Mouse (Mus musculus): ENCODE results near the gene Tas1r3. TPM values are rescaled to one million over a fixed set of nuclear protein-coding genes. Genes with fewer than 3 reads are reported as not detected.

The Tas1r3 gene
- total RNA-seq, 1 experiment, result 0.40 TPM

GRCm38 (mm10) chr4:155905634-155906033, 42.5 kb upstream of the Tas1r3 start:
- Histone ChIP-seq H3K9ac (ENCODE audit: insufficient read depth, low read depth, low read length, poor library complexity, severe bottlenecking) (no peak overlapping the region), H3K27ac (ENCODE audit: insufficient read depth, low read depth, low read length, poor library complexity, severe bottlenecking) (no peak overlapping the region), H3K9me3 (ENCODE audit: control insufficient read depth, insufficient read depth, low read depth, low read length) (no peaks in the 10 kb centered on the region), H3K36me3 (ENCODE audit: control insufficient read depth, insufficient read depth, low read length, poor library complexity, severe bottlenecking) (peaks cover 24% of the 10 kb centered on the region), H3K4me1 (ENCODE audit: control insufficient read depth in 2 of 2, insufficient read depth in 2 of 2, low read length in 2 of 2, poor library complexity in 1 of 2) (no peaks in the 10 kb centered on the region), H3K4me3 (ENCODE audit: insufficient read depth in 1 of 2, low read depth in 1 of 2, low read length in 2 of 2, poor library complexity in 1 of 2, severe bottlenecking in 1 of 2) (no peak overlapping the region)
- in situ Hi-C loops (cut with MboI; ENCODE audit: low sequenced_read_pairs in 2 of 2, unreplicated experiment in 2 of 2), result no loop called here
- no peak for DNase-seq (ENCODE audit: low read depth, low spot score)
- TF ChIP-seq ZC3H11A (IDR thresholded peaks at IDR 0.05; ENCODE audit: borderline replicate concordance, low read depth, low read length) (no peak), MAFK (IDR thresholded peaks at IDR 0.05; ENCODE audit: insufficient read depth, low read depth, low read length) (no peak), HCFC1 (IDR thresholded peaks at IDR 0.05; ENCODE audit: borderline replicate concordance, insufficient read depth, low read length) (no peak), CHD2 (IDR thresholded peaks at IDR 0.05; ENCODE audit: low read depth, low read length) (no peak), ZNF384 (IDR thresholded peaks at IDR 0.05; ENCODE audit: low read depth, low read length) (no peak)

GRCm38 (mm10) chr4:155904318-155905102, 41.3 kb upstream of the Tas1r3 start:
- Histone ChIP-seq H3K9ac (ENCODE audit: insufficient read depth, low read depth, low read length, poor library complexity, severe bottlenecking) (no peak overlapping the region), H3K36me3 (ENCODE audit: control insufficient read depth, insufficient read depth, low read length, poor library complexity, severe bottlenecking) (peaks cover 27% of the 10 kb centered on the region), H3K4me3 (ENCODE audit: insufficient read depth in 1 of 2, low read depth in 1 of 2, low read length in 2 of 2, poor library complexity in 1 of 2, severe bottlenecking in 1 of 2) (no peak overlapping the region), H3K9me3 (ENCODE audit: control insufficient read depth, insufficient read depth, low read depth, low read length) (no peaks in the 10 kb centered on the region), H3K27ac (ENCODE audit: insufficient read depth, low read depth, low read length, poor library complexity, severe bottlenecking) (no peak overlapping the region), H3K4me1 (ENCODE audit: control insufficient read depth in 2 of 2, insufficient read depth in 2 of 2, low read length in 2 of 2, poor library complexity in 1 of 2) (no peaks in the 10 kb centered on the region)
- no peak for TF ChIP-seq MAFK (IDR thresholded peaks at IDR 0.05; ENCODE audit: insufficient read depth, low read depth, low read length)
- TF ChIP-seq HCFC1 (IDR thresholded peaks at IDR 0.05; ENCODE audit: borderline replicate concordance, insufficient read depth, low read length), result no peak
- no peak for TF ChIP-seq ZC3H11A (IDR thresholded peaks at IDR 0.05; ENCODE audit: borderline replicate concordance, low read depth, low read length)
- no peak for TF ChIP-seq CHD2 (IDR thresholded peaks at IDR 0.05; ENCODE audit: low read depth, low read length)
- TF ChIP-seq ZNF384 (IDR thresholded peaks at IDR 0.05; ENCODE audit: low read depth, low read length), result no peak
- in situ Hi-C loops (cut with MboI; ENCODE audit: low sequenced_read_pairs in 2 of 2, unreplicated experiment in 2 of 2), result no loop called here
- peak; percentile 60 for DNase-seq (ENCODE audit: low read depth, low spot score)

GRCm38 (mm10) chr4:155903246-155903645, 40.1 kb upstream of the Tas1r3 start:
- Histone ChIP-seq H3K9me3 (ENCODE audit: control insufficient read depth, insufficient read depth, low read depth, low read length) (no peaks in the 10 kb centered on the region), H3K27ac (ENCODE audit: insufficient read depth, low read depth, low read length, poor library complexity, severe bottlenecking) (no peak overlapping the region), H3K36me3 (ENCODE audit: control insufficient read depth, insufficient read depth, low read length, poor library complexity, severe bottlenecking) (peaks cover 31% of the 10 kb centered on the region), H3K4me3 (ENCODE audit: insufficient read depth in 1 of 2, low read depth in 1 of 2, low read length in 2 of 2, poor library complexity in 1 of 2, severe bottlenecking in 1 of 2) (no peak overlapping the region), H3K9ac (ENCODE audit: insufficient read depth, low read depth, low read length, poor library complexity, severe bottlenecking) (no peak overlapping the region), H3K4me1 (ENCODE audit: control insufficient read depth in 2 of 2, insufficient read depth in 2 of 2, low read length in 2 of 2, poor library complexity in 1 of 2) (no peaks in the 10 kb centered on the region)
- in situ Hi-C loops (cut with MboI; ENCODE audit: low sequenced_read_pairs in 2 of 2, unreplicated experiment in 2 of 2), result no loop called here
- no peak for TF ChIP-seq ZC3H11A (IDR thresholded peaks at IDR 0.05; ENCODE audit: borderline replicate concordance, low read depth, low read length)
- TF ChIP-seq CHD2 (IDR thresholded peaks at IDR 0.05; ENCODE audit: low read depth, low read length), result no peak
- TF ChIP-seq ZNF384 (IDR thresholded peaks at IDR 0.05; ENCODE audit: low read depth, low read length), result no peak
- TF ChIP-seq MAFK (IDR thresholded peaks at IDR 0.05; ENCODE audit: insufficient read depth, low read depth, low read length), result no peak
- TF ChIP-seq HCFC1 (IDR thresholded peaks at IDR 0.05; ENCODE audit: borderline replicate concordance, insufficient read depth, low read length), result no peak
- no peak for DNase-seq (ENCODE audit: low read depth, low spot score)

- in situ Hi-C loops (cut with MboI; ENCODE audit: low sequenced_read_pairs in 2 of 2, unreplicated experiment in 2 of 2), result no loop called here
- peaks cover 35% of the 10 kb centered on the region for H3K36me3 ChIP-seq (ENCODE audit: control insufficient read depth, insufficient read depth, low read length, poor library complexity, severe bottlenecking)
- no peak for DNase-seq (ENCODE audit: low read depth, low spot score)
- no peaks in the 10 kb centered on the region for H3K4me1 ChIP-seq (ENCODE audit: control insufficient read depth in 2 of 2, insufficient read depth in 2 of 2, low read length in 2 of 2, poor library complexity in 1 of 2)
- TF ChIP-seq MAFK (IDR thresholded peaks at IDR 0.05; ENCODE audit: insufficient read depth, low read depth, low read length), result no peak
- no peak for TF ChIP-seq CHD2 (IDR thresholded peaks at IDR 0.05; ENCODE audit: low read depth, low read length)
- no peak for TF ChIP-seq ZC3H11A (IDR thresholded peaks at IDR 0.05; ENCODE audit: borderline replicate concordance, low read depth, low read length)
- no peak for TF ChIP-seq HCFC1 (IDR thresholded peaks at IDR 0.05; ENCODE audit: borderline replicate concordance, insufficient read depth, low read length)
- TF ChIP-seq ZNF384 (IDR thresholded peaks at IDR 0.05; ENCODE audit: low read depth, low read length), result no peak
- H3K9ac ChIP-seq (ENCODE audit: insufficient read depth, low read depth, low read length, poor library complexity, severe bottlenecking), result no peak overlapping the region
- no peak overlapping the region for H3K4me3 ChIP-seq (ENCODE audit: insufficient read depth in 1 of 2, low read depth in 1 of 2, low read length in 2 of 2, poor library complexity in 1 of 2, severe bottlenecking in 1 of 2)
- no peaks in the 10 kb centered on the region for H3K9me3 ChIP-seq (ENCODE audit: control insufficient read depth, insufficient read depth, low read depth, low read length)
- H3K27ac ChIP-seq (ENCODE audit: insufficient read depth, low read depth, low read length, poor library complexity, severe bottlenecking), result no peak overlapping the region
Observed at GRCm38 (mm10) chr4:155901205-155901604, 38.0 kb upstream of the Tas1r3 start.

Data from ES-E14 (cell line).